Mouse (Mus musculus): ENCODE data around the gene Map3k19. TPM values are rescaled to one million over a fixed set of nuclear protein-coding genes. Genes with fewer than 3 reads are reported as not detected.
A peak's percentile ranks its signal among the peaks of the same experiment; 100 is the strongest.

Gene Map3k19
- polyA plus RNA-seq (2015; fragmentation: Nextera tagmentation; extraction: Ambion mirVana): 0.11 TPM in 2 replicates

GRCm38 (mm10) chr1:127854486-127855222 is at the start of gene Map3k19:
TSS of gene Map3k19 (minus strand) at chr1:127855031.
- 77% methylated on average over 14 of the region's 14 CpGs for WGBS
- ATAC-seq (replicated peaks; ENCODE audit: insufficient number of reproducible peaks, insufficient read depth, low FRiP score, low read depth): no peak

GRCm38 (mm10) chr1:127899401-127899800 is 44.6 kb upstream of the Map3k19 start:
- H3K27me3 ChIP-seq: no peaks in the 10 kb centered on the region
- no peak overlapping the region for H3K9ac ChIP-seq
- no peak overlapping the region for H3K4me2 ChIP-seq
- H3K9me3 ChIP-seq (replicated peaks): no peaks in the 10 kb centered on the region
- H3K4me1 ChIP-seq (replicated peaks): no peaks in the 10 kb centered on the region
- ATAC-seq (replicated peaks; ENCODE audit: insufficient number of reproducible peaks, insufficient read depth, low FRiP score, low read depth): no peak
- 74% methylated on average over 1 of the region's 1 CpGs for WGBS
- no peak overlapping the region for H3K27ac ChIP-seq
- H3K36me3 ChIP-seq: peaks cover 16% of the 10 kb centered on the region
- H3K4me3 ChIP-seq: no peak overlapping the region

More at GRCm38 (mm10) chr1:127854486-127855222, at the start of gene Map3k19:
- Histone ChIP-seq H3K9me3 (replicated peaks) (no peaks in the 10 kb centered on the region), H3K27me3 (no peaks in the 10 kb centered on the region), H3K4me3 (no peak within 1 kb of the TSS), H3K9ac (no peak within 1 kb of the TSS), H3K36me3 (no peaks in the 10 kb centered on the region; the same call in 1 of the 2 replicates), H3K27ac (no peak within 1 kb of the TSS), H3K4me1 (replicated peaks) (no peaks in the 10 kb centered on the region), H3K4me2 (no peak within 1 kb of the TSS)

- H3K27ac ChIP-seq: peak overlapping the region; percentile 86
- peak overlapping the region; percentile 73 for H3K9ac ChIP-seq
- peak overlapping the region; percentile 86 for H3K4me3 ChIP-seq
- H3K27me3 ChIP-seq: no peaks in the 10 kb centered on the region
- 18% methylated on average over 8 of the region's 8 CpGs for WGBS
- H3K36me3 ChIP-seq: peaks cover 13% of the 10 kb centered on the region
- H3K4me2 ChIP-seq: peak overlapping the region; percentile 58
- H3K4me1 ChIP-seq (replicated peaks): peaks cover 8% of the 10 kb centered on the region
- no peaks in the 10 kb centered on the region for H3K9me3 ChIP-seq (replicated peaks)
- ATAC-seq (replicated peaks; ENCODE audit: insufficient number of reproducible peaks, insufficient read depth, low FRiP score, low read depth): no peak
Measured at GRCm38 (mm10) chr1:127869276-127869675, 14.4 kb upstream of the Map3k19 start.

DNA sequence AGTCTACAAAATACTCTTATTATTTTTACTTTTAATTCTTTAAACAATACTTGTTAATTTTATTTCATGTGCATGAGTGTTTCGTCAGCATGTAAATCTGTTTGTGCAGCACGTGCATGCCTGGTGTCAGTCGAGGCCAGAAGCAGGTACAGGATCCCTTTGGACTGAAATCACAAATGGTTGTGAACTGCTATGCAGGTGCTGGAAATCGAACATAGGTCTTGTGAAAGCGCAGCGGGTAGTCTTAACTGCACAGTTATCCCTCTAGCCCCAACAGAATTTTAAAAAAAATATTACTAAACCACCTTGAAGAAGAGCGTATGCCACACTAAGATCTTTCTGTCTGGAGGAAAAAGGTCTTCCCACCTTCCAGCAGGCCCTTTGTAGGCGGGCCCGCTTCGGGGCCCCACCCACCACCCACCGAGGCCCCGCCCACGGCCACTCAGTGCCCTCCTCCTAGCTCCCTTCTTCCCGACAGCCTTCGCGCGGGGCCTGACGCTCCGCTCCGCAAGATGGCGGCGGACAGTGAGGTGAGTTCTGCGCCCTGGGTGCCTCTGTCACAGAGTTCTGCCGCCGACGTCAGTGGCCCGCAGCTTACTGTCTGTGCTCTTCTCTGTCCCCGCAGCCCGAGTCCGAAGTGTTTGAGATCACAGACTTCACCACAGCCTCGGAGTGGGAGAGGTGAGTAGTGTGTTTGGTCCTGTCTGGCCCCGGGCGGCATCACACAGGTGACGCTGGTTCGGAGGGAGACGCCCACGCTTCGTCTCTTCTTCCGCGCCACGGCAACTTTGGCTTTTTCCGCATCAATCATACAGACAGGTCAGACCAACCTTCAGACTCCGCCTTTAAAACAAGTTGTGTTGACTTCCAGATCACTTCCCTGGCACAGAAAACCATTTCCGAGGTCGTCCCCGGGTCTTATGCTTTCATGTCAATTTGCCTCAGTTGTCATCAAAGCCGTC is 13.8 kb upstream of the Map3k19 start, which contains the start of gene Rab3gap1:
TSS of gene Rab3gap1 (plus strand) at position 474 of the 962 bp plus-strand sequence.
- Histone ChIP-seq H3K9me3 (replicated peaks) (no peaks in the 10 kb centered on the region), H3K4me3 (peak within 1 kb of the TSS; percentile 86), H3K27ac (peak within 1 kb of the TSS; percentile 86), H3K36me3 (peaks cover 11% of the 10 kb centered on the region), H3K4me1 (replicated peaks) (peaks cover 8% of the 10 kb centered on the region), H3K27me3 (no peaks in the 10 kb centered on the region), H3K4me2 (peak within 1 kb of the TSS; percentile 58), H3K9ac (peak within 1 kb of the TSS; percentile 73)
- peak; percentile 97 for ATAC-seq (replicated peaks; ENCODE audit: insufficient number of reproducible peaks, insufficient read depth, low FRiP score, low read depth)
- WGBS: 11% methylated on average over 47 of the region's 47 CpGs

GRCm38 (mm10) chr1:127863806-127864205 is 9.0 kb upstream of the Map3k19 start:
- 71% methylated on average over 7 of the region's 7 CpGs for WGBS
- H3K36me3 ChIP-seq: no peaks in the 10 kb centered on the region

DNA sequence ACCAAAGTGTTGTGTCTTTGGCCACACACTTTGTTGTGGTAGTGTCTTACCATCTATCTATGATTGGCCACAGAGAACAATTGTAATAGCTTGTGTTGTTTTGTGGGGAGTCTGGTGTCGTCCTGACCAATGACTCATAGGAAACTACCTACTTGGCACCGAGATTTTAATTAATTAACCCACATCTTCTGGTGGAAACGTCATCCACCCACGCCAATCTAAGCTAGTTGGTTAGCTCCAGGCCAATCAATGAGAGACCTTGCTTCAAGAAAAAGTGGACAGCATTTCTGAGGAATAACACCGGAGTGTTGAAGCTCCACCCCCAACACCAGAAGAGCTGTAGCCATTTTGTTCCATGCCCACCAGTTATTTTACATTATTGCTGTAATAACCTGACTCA is 7.1 kb upstream of the Map3k19 start:
- 76% methylated on average over 5 of the region's 5 CpGs for WGBS

More at GRCm38 (mm10) chr1:127863806-127864205, 9.0 kb upstream of the Map3k19 start:
- Histone ChIP-seq H3K4me3 (no peak overlapping the region), H3K27ac (no peak overlapping the region), H3K4me2 (no peak overlapping the region), H3K9me3 (replicated peaks) (no peaks in the 10 kb centered on the region), H3K4me1 (replicated peaks) (no peaks in the 10 kb centered on the region), H3K27me3 (no peaks in the 10 kb centered on the region), H3K9ac (no peak overlapping the region)
- ATAC-seq (replicated peaks; ENCODE audit: insufficient number of reproducible peaks, insufficient read depth, low FRiP score, low read depth): no peak

DNA sequence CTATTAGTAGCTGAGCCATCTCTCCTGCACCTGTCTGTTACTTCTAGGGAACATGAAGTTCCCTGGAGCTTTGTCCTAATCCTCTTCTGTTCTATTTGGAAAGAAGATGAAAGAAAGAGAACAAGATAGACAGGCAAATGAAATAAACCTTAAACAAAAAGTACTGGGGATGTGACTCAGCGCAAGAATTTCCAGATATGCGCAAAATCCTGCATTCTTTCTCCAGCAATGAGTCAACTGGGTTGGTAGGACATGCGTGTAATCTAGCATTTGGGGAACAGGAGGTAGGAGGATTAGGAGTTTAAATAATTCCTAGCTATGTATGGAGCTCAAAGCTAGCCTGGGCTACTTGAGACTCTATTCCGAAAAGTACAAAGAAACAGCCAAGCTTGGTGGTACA is 5.7 kb upstream of the Map3k19 start:
- no peak overlapping the region for H3K4me3 ChIP-seq
- no peaks in the 10 kb centered on the region for H3K36me3 ChIP-seq
- ATAC-seq (replicated peaks; ENCODE audit: insufficient number of reproducible peaks, insufficient read depth, low FRiP score, low read depth): no peak
- no peaks in the 10 kb centered on the region for H3K9me3 ChIP-seq (replicated peaks)
- 88% methylated on average over 4 of the region's 4 CpGs for WGBS
- no peak overlapping the region for H3K9ac ChIP-seq
- H3K4me1 ChIP-seq (replicated peaks): no peaks in the 10 kb centered on the region
- H3K27me3 ChIP-seq: no peaks in the 10 kb centered on the region
- H3K27ac ChIP-seq: no peak overlapping the region
- no peak overlapping the region for H3K4me2 ChIP-seq

More for the DNA sequence above, 7.1 kb upstream of the Map3k19 start:
- no peak overlapping the region for H3K27ac ChIP-seq
- H3K36me3 ChIP-seq: no peaks in the 10 kb centered on the region
- H3K4me2 ChIP-seq: no peak overlapping the region
- no peaks in the 10 kb centered on the region for H3K4me1 ChIP-seq (replicated peaks)
- H3K4me3 ChIP-seq: no peak overlapping the region
- ATAC-seq (replicated peaks; ENCODE audit: insufficient number of reproducible peaks, insufficient read depth, low FRiP score, low read depth): no peak
- no peaks in the 10 kb centered on the region for H3K27me3 ChIP-seq
- H3K9me3 ChIP-seq (replicated peaks): no peaks in the 10 kb centered on the region
- H3K9ac ChIP-seq: no peak overlapping the region

- WGBS: 65% methylated on average over 6 of the region's 6 CpGs
- Histone ChIP-seq H3K9me3 (replicated peaks) (no peaks in the 10 kb centered on the region), H3K4me3 (no peak overlapping the region), H3K36me3 (no peaks in the 10 kb centered on the region), H3K9ac (no peak overlapping the region), H3K27ac (no peak overlapping the region), H3K27me3 (no peaks in the 10 kb centered on the region), H3K4me1 (replicated peaks) (no peaks in the 10 kb centered on the region), H3K4me2 (no peak overlapping the region)
- no peak for ATAC-seq (replicated peaks; ENCODE audit: insufficient number of reproducible peaks, insufficient read depth, low FRiP score, low read depth)
Measured at GRCm38 (mm10) chr1:127859799-127860400, 5.1 kb upstream of the Map3k19 start.

DNA sequence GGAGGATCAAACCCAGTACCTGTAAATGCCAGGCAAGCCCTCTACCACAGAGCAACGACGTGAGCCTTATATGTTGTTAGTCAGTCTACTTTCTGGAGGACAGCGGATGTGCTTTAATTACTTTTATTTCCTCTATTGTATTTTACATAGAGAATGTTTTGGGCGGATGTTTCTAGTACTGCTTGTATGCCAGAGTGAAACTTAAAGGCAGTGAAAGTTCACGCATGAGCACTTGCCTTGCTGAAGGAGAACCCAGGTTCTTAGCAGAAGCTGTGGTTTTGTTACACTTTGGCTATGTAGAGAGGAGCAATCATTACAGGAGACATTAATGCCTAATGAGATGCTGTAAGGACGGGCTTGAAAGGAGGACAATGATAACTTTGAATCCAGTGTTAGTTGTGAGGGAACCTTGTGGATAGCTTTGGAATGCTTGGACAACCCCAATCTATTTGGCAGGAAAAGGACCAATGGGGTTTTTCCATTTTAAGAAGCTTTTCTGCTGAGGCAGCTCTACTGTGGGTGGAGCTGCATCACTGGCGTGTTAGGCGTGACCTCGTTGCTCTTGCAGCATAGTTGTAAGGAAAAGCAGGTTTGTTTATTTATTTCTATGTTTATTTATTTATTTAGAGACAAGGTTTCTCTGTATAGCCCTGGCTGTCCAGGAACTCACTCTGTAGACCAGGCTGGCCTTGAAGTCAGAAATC is 4.3 kb upstream of the Map3k19 start:
- H3K27ac ChIP-seq: no peak overlapping the region
- H3K9me3 ChIP-seq (replicated peaks): no peaks in the 10 kb centered on the region
- no peaks in the 10 kb centered on the region for H3K36me3 ChIP-seq
- H3K4me3 ChIP-seq: no peak overlapping the region
- no peaks in the 10 kb centered on the region for H3K4me1 ChIP-seq (replicated peaks)
- H3K4me2 ChIP-seq: no peak overlapping the region
- no peak for ATAC-seq (replicated peaks; ENCODE audit: insufficient number of reproducible peaks, insufficient read depth, low FRiP score, low read depth)
- H3K27me3 ChIP-seq: no peaks in the 10 kb centered on the region
- no peak overlapping the region for H3K9ac ChIP-seq
- WGBS: 82% methylated on average over 9 of the region's 9 CpGs

- Histone ChIP-seq H3K4me3 (no peak overlapping the region), H3K27me3 (no peaks in the 10 kb centered on the region), H3K4me1 (replicated peaks) (no peaks in the 10 kb centered on the region), H3K9ac (no peak overlapping the region), H3K27ac (no peak overlapping the region), H3K4me2 (no peak overlapping the region), H3K36me3 (no peaks in the 10 kb centered on the region; the same call in 1 of the 2 replicates), H3K9me3 (replicated peaks) (no peaks in the 10 kb centered on the region)
- no peak for ATAC-seq (replicated peaks; ENCODE audit: insufficient number of reproducible peaks, insufficient read depth, low FRiP score, low read depth)
- 61% methylated on average over 7 of the region's 7 CpGs for WGBS
Measured at GRCm38 (mm10) chr1:127850075-127850610, 4.7 kb downstream of the Map3k19 start.

All from heart, embryonic 15.5 days (tissue).